Mouse (Mus musculus) bone marrow, adult 2 months (tissue): ENCODE measurements around the gene Apof.

Experiments used
- CTCF ChIP-seq: fragments of 200-500 bp; IDR thresholded peaks from 2 replicates; pipeline ENCODE4 v1.5.1; 2011; ENCODE audit warnings: low read length, control low read depth; ENCODE audit not compliant: control insufficient read depth, insufficient read depth
- POLR2A ChIP-seq: fragments of 200-500 bp; IDR thresholded peaks from 2 replicates; pipeline ENCODE4 v1.6.1; 2011; ENCODE audit warnings: low read depth, mild to moderate bottlenecking, control low read depth, low read length, borderline replicate concordance; ENCODE audit not compliant: control insufficient read depth

DNA sequence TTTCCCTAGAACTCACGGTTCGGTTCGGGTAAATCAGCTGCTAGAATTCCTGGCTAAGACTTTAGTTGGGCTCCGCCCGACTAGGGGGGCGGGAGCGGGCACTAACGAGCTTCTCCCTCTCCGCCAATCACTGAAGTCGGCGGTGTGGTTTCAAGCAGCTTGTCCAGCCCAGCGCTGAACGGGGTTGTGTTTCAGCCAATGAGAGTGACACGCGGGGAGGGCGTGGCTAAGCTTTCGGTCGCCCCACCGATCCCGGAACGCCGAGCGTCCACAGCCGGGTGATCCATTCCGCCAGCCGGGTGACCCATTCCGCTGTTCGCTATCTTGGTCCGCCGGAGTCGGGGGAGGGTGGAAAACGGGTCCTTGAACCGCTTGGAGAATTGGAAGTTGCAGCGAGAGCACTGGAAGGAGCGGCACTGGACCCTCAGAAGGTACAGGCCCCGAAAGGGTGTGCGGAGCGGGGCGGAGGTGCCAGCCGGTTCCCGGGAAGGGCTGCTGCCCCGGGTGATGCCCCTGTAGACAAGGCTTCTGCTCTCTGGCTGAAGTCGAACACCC, 1.9 kb downstream of the Apof start, which contains the start of gene Stat2:
- peak; percentile 96 for TF ChIP-seq POLR2A
- no peak for TF ChIP-seq CTCF
